7 mouse cellular contexts compared by ENCODE assay signal in genomic region chr13:24800674-24801307, GRCm38 (mm10). TPM values are rescaled to one million over a fixed set of nuclear protein-coding genes. Genes with fewer than 3 reads are reported as not detected.
A peak's percentile ranks its signal among the peaks of the same experiment; 100 is the strongest.
DNase-seq lines count a peak whose midpoint lies in the region; ATAC-seq and TF ChIP-seq lines count a peak whose summit lies in the region.

No protein-coding gene starts in this region.

- TF ChIP-seq POLR2A in heart, adult 2 months (IDR thresholded peaks at IDR 0.05; ENCODE audit: insufficient read depth, low read depth, low read length) = peak; percentile 98

- ATAC-seq in embryonic facial prominence, embryonic 12.5 days (ENCODE audit: insufficient number of reproducible peaks, insufficient read depth, low FRiP score, low TSS enrichment) = peak; percentile 97
- peak; percentile 98 for ATAC-seq in limb, embryonic 13.5 days (ENCODE audit: low FRiP score, low read depth)
- peak; percentile 97 for ATAC-seq in midbrain, embryonic 16.5 days

- H3K27me3 ChIP-seq in embryonic facial prominence, embryonic 12.5 days = no peaks in the 10 kb centered on the region
- H3K27me3 ChIP-seq in heart, adult 2 months (ENCODE audit: control insufficient read depth, insufficient read depth, low read length) = no peaks in the 10 kb centered on the region
- H3K27me3 ChIP-seq in limb, embryonic 13.5 days = no peaks in the 10 kb centered on the region
- no peaks in the 10 kb centered on the region for H3K27me3 ChIP-seq in midbrain, embryonic 16.5 days (ENCODE audit: control insufficient read depth, insufficient read depth, low read depth, low read length)

- peak; percentile 97 for DNase-seq in adrenal gland, postnatal 25 days
- peak; percentile 97 for DNase-seq in heart, adult 2 months
- DNase-seq in kidney, adult 8-10 months = peak; percentile 97 to 98
- peak; percentile 97 to 98 for DNase-seq in spleen, postnatal 10 days (ENCODE audit: low spot score in 2 of 2)

- TF ChIP-seq EP300 in heart, adult 2 months (IDR thresholded peaks at IDR 0.05; ENCODE audit: insufficient read depth, low read depth, low read length) = peak; percentile 69; the same call in 1 of the 2 replicates

- under 1% methylated on average over 42 of the region's 42 CpGs for WGBS in embryonic facial prominence, embryonic 12.5 days
- WGBS in heart, adult 2 months = under 1% methylated on average over 42 of the region's 42 CpGs
- under 1% methylated on average over 42 of the region's 42 CpGs for WGBS in limb, embryonic 13.5 days
- WGBS in midbrain, embryonic 16.5 days = under 1% methylated on average over 42 of the region's 42 CpGs

- H3K9ac ChIP-seq in embryonic facial prominence, embryonic 12.5 days = peak overlapping the region; percentile 92
- peak overlapping the region; percentile 99 for H3K9ac ChIP-seq in heart, adult 2 months (ENCODE audit: low read depth, low read length)
- peak overlapping the region; percentile 99 for H3K9ac ChIP-seq in limb, embryonic 13.5 days
- H3K9ac ChIP-seq in midbrain, embryonic 16.5 days (ENCODE audit: low read depth, low read length) = peak overlapping the region; percentile 88

- TF ChIP-seq CTCF in heart, adult 2 months (IDR thresholded peaks at IDR 0.05) = no peak

- H3K27ac ChIP-seq in embryonic facial prominence, embryonic 12.5 days = peak overlapping the region; percentile 99
- H3K27ac ChIP-seq in heart, adult 2 months = peak overlapping the region; percentile 96
- H3K27ac ChIP-seq in limb, embryonic 13.5 days = peak overlapping the region; percentile 100
- H3K27ac ChIP-seq in midbrain, embryonic 16.5 days (ENCODE audit: low read length) = peak overlapping the region; percentile 97

- peak overlapping the region; percentile 89 for H3K4me2 ChIP-seq in embryonic facial prominence, embryonic 12.5 days (replicated peaks)
- peak overlapping the region; percentile 85 for H3K4me2 ChIP-seq in limb, embryonic 13.5 days (replicated peaks)
- peak overlapping the region; percentile 76 for H3K4me2 ChIP-seq in midbrain, embryonic 16.5 days (ENCODE audit: low read length)

- peak overlapping the region; percentile 94 for H3K4me3 ChIP-seq in embryonic facial prominence, embryonic 12.5 days
- H3K4me3 ChIP-seq in heart, adult 2 months = peak overlapping the region; percentile 77
- peak overlapping the region; percentile 99 for H3K4me3 ChIP-seq in limb, embryonic 13.5 days
- H3K4me3 ChIP-seq in midbrain, embryonic 16.5 days (ENCODE audit: low read depth, low read length) = peak overlapping the region; percentile 61

- H3K36me3 ChIP-seq in embryonic facial prominence, embryonic 12.5 days = no peaks in the 10 kb centered on the region
- H3K36me3 ChIP-seq in heart, adult 2 months (ENCODE audit: control insufficient read depth, insufficient read depth, low read length) = peaks cover 25% of the 10 kb centered on the region
- peaks cover 8% of the 10 kb centered on the region for H3K36me3 ChIP-seq in limb, embryonic 13.5 days
- no peaks in the 10 kb centered on the region for H3K36me3 ChIP-seq in midbrain, embryonic 16.5 days (ENCODE audit: control insufficient read depth, insufficient read depth, low read length)

- peaks cover 13% of the 10 kb centered on the region for H3K4me1 ChIP-seq in embryonic facial prominence, embryonic 12.5 days
- peaks cover 4% of the 10 kb centered on the region for H3K4me1 ChIP-seq in heart, adult 2 months (ENCODE audit: control insufficient read depth, insufficient read depth, low read length)
- H3K4me1 ChIP-seq in limb, embryonic 13.5 days = peaks cover 25% of the 10 kb centered on the region
- peaks cover 24% of the 10 kb centered on the region for H3K4me1 ChIP-seq in midbrain, embryonic 16.5 days (ENCODE audit: control insufficient read depth, insufficient read depth, low read length)

- peaks cover 13% of the 10 kb centered on the region for H3K79me2 ChIP-seq in heart, adult 2 months (replicated peaks; ENCODE audit: control insufficient read depth, insufficient read depth, low read length)

- no peaks in the 10 kb centered on the region for H3K9me3 ChIP-seq in embryonic facial prominence, embryonic 12.5 days
- no peaks in the 10 kb centered on the region for H3K9me3 ChIP-seq in limb, embryonic 13.5 days
- no peaks in the 10 kb centered on the region for H3K9me3 ChIP-seq in midbrain, embryonic 16.5 days (replicated peaks; ENCODE audit: control insufficient read depth, low read length, poor library complexity, severe bottlenecking)

- intact Hi-C loops in heart, adult 2 months (cut with DNase I) = loop anchor here (1.0 kb wide), 2 partner anchors 31 to 39 kb away; partner anchors contain the start of genes Acot13, Gmnn and Tdp2

RNA-seq across cellular contexts. Expression of gene BC005537, which starts 0.7 kb away (rescaled TPM):
- total RNA-seq in adrenal gland, postnatal 25 days (2021) = 204 and 221 TPM in 2 replicates
- 16.4 and 17.3 TPM in 2 replicates for polyA plus RNA-seq in embryonic facial prominence, embryonic 12.5 days (2016; fragmentation: Nextera tagmentation; extraction: Ambion mirVana)
- 100 to 1,000 TPM; 111 to 126 TPM for total RNA-seq in heart, adult 2 months (2021)
- polyA plus RNA-seq in heart, adult 2 months (2012; rRNA removed) = 30.7 and 50.1 TPM in 2 replicates
- 16.0 and 16.9 TPM in 2 replicates for polyA plus RNA-seq in limb, embryonic 13.5 days (2015; fragmentation: Nextera tagmentation; extraction: Ambion mirVana)
- polyA plus RNA-seq in midbrain, embryonic 16.5 days (2015; fragmentation: Nextera tagmentation; extraction: Ambion mirVana) = 19.8 and 25.9 TPM in 2 replicates

RNA-seq across cellular contexts. Expression of gene Acot13, which starts 30.5 kb away (rescaled TPM):
- 87.2 and 92.5 TPM in 2 replicates for total RNA-seq in adrenal gland, postnatal 25 days (2021)
- polyA plus RNA-seq in embryonic facial prominence, embryonic 12.5 days (2016; fragmentation: Nextera tagmentation; extraction: Ambion mirVana) = 64.9 and 66.1 TPM in 2 replicates
- total RNA-seq in heart, adult 2 months (2021) = 100 to 1,000 TPM; 383 to 456 TPM
- polyA plus RNA-seq in heart, adult 2 months (2012; rRNA removed) = 365 and 457 TPM in 2 replicates
- 64.2 and 66.8 TPM in 2 replicates for polyA plus RNA-seq in limb, embryonic 13.5 days (2015; fragmentation: Nextera tagmentation; extraction: Ambion mirVana)
- polyA plus RNA-seq in midbrain, embryonic 16.5 days (2015; fragmentation: Nextera tagmentation; extraction: Ambion mirVana) = 49.6 and 53.3 TPM in 2 replicates

RNA-seq across cellular contexts. Expression of gene Tdp2, which starts 30.7 kb away (rescaled TPM):
- total RNA-seq in adrenal gland, postnatal 25 days (2021) = 30.2 and 32.5 TPM in 2 replicates
- 67.6 and 71.4 TPM in 2 replicates for polyA plus RNA-seq in embryonic facial prominence, embryonic 12.5 days (2016; fragmentation: Nextera tagmentation; extraction: Ambion mirVana)
- total RNA-seq in heart, adult 2 months (2021) = 10 to 100 TPM; 12.0 to 13.1 TPM
- polyA plus RNA-seq in heart, adult 2 months (2012; rRNA removed) = 8.0 and 14.5 TPM in 2 replicates
- 53.8 and 55.2 TPM in 2 replicates for polyA plus RNA-seq in limb, embryonic 13.5 days (2015; fragmentation: Nextera tagmentation; extraction: Ambion mirVana)
- 26.5 and 32.0 TPM in 2 replicates for polyA plus RNA-seq in midbrain, embryonic 16.5 days (2015; fragmentation: Nextera tagmentation; extraction: Ambion mirVana)

RNA-seq across cellular contexts. Expression of gene Gmnn, which starts 39.1 kb away (rescaled TPM):
- total RNA-seq in adrenal gland, postnatal 25 days (2021) = 12.5 and 14.5 TPM in 2 replicates
- polyA plus RNA-seq in embryonic facial prominence, embryonic 12.5 days (2016; fragmentation: Nextera tagmentation; extraction: Ambion mirVana) = 109 and 113 TPM in 2 replicates
- total RNA-seq in heart, adult 2 months (2021) = 10 to 100 TPM; 45.9 to 72.3 TPM
- polyA plus RNA-seq in heart, adult 2 months (2012; rRNA removed) = 12.9 and 18.4 TPM in 2 replicates
- 97.9 and 101 TPM in 2 replicates for polyA plus RNA-seq in limb, embryonic 13.5 days (2015; fragmentation: Nextera tagmentation; extraction: Ambion mirVana)
- polyA plus RNA-seq in midbrain, embryonic 16.5 days (2015; fragmentation: Nextera tagmentation; extraction: Ambion mirVana) = 11.0 and 13.6 TPM in 2 replicates

RNA-seq across cellular contexts. Expression of gene D130043K22Rik, which starts 44.1 kb away (rescaled TPM):
- total RNA-seq in adrenal gland, postnatal 25 days (2021) = 0.52 and 0.76 TPM in 2 replicates
- 0.58 and 0.73 TPM in 2 replicates for polyA plus RNA-seq in embryonic facial prominence, embryonic 12.5 days (2016; fragmentation: Nextera tagmentation; extraction: Ambion mirVana)
- total RNA-seq in heart, adult 2 months (2021) = under 1 TPM in 1 of 2 experiments, not detected in 1; 0.05 TPM
- 0.04 TPM in 1 of 2 replicates, not detected in the other for polyA plus RNA-seq in heart, adult 2 months (2012; rRNA removed)
- polyA plus RNA-seq in limb, embryonic 13.5 days (2015; fragmentation: Nextera tagmentation; extraction: Ambion mirVana) = 0.06 and 0.08 TPM in 2 replicates
- polyA plus RNA-seq in midbrain, embryonic 16.5 days (2015; fragmentation: Nextera tagmentation; extraction: Ambion mirVana) = 8.9 and 10.2 TPM in 2 replicates

Comparison
In these comparisons a context has a peak if more than half of its experiments do, and no peak if none do; other contexts are left out.
1. Peak in every context shown above with its lines: DNase-seq, ATAC-seq, H3K4me3 ChIP-seq and H3K27ac ChIP-seq.